13 mouse cellular contexts compared by ENCODE assay signal in genomic region chr12:92040481-92040880, GRCm38 (mm10).
DNase-seq lines count a peak whose midpoint lies in the region; ATAC-seq and TF ChIP-seq lines count a peak whose summit lies in the region.
"Had no signal": no experiment of that assay in that cellular context is flagged by ENCODE, and none has a peak within 500 bp of the region (broad histone marks: within the 10 kb centered on the region; RNA-seq: fewer than 3 reads in every experiment).

No protein-coding gene starts in this region.

- H3K9ac ChIP-seq in forebrain, embryonic 16.5 days (replicated peaks; ENCODE audit: low read depth, low read length): no peak overlapping the region
- H3K9ac ChIP-seq in neural tube, embryonic 11.5 days (ENCODE audit: low read length): no peak overlapping the region

- no peak overlapping the region for H3K4me3 ChIP-seq in forebrain, embryonic 10.5 days
- no peak overlapping the region for H3K4me3 ChIP-seq in forebrain, embryonic 16.5 days (replicated peaks; ENCODE audit: low read length)
- no peak overlapping the region for H3K4me3 ChIP-seq in lung, adult 2 months (replicated peaks; ENCODE audit: extremely low read depth, low read depth, low read length)
- no peak overlapping the region for H3K4me3 ChIP-seq in neural tube, embryonic 11.5 days (ENCODE audit: low read depth, low read length)

- H3K9me3 ChIP-seq in forebrain, embryonic 10.5 days: no peaks in the 10 kb centered on the region
- peaks cover 4% of the 10 kb centered on the region; the same call in 1 of the 2 replicates for H3K9me3 ChIP-seq in forebrain, embryonic 16.5 days (ENCODE audit: control insufficient read depth, low read length)
- no peaks in the 10 kb centered on the region; the same call in 1 of the 2 replicates for H3K9me3 ChIP-seq in neural tube, embryonic 11.5 days (ENCODE audit: control insufficient read depth, low read length)

- no peak overlapping the region for H3K27ac ChIP-seq in forebrain, embryonic 10.5 days
- H3K27ac ChIP-seq in forebrain, embryonic 16.5 days (ENCODE audit: low read length): no peak overlapping the region
- H3K27ac ChIP-seq in neural tube, embryonic 11.5 days (ENCODE audit: low read depth, low read length): no peak overlapping the region

- TF ChIP-seq POLR2A in lung, adult 2 months (IDR thresholded peaks at IDR 0.05; ENCODE audit: borderline replicate concordance, extremely low read depth, low read depth, low read length): no peak

- TF ChIP-seq CTCF in lung, adult 2 months (IDR thresholded peaks at IDR 0.05; ENCODE audit: insufficient read depth, low read length): no peak

- H3K4me1 ChIP-seq in forebrain, embryonic 10.5 days: no peaks in the 10 kb centered on the region
- H3K4me1 ChIP-seq in forebrain, embryonic 16.5 days (replicated peaks; ENCODE audit: control insufficient read depth, insufficient read depth, low read length): no peaks in the 10 kb centered on the region
- H3K4me1 ChIP-seq in lung, adult 2 months (ENCODE audit: control insufficient read depth, insufficient read depth, low read length): no peaks in the 10 kb centered on the region
- no peaks in the 10 kb centered on the region for H3K4me1 ChIP-seq in neural tube, embryonic 11.5 days (ENCODE audit: control insufficient read depth, insufficient read depth, low read length)

- no peak overlapping the region for H3K4me2 ChIP-seq in forebrain, embryonic 16.5 days (ENCODE audit: low read length)
- H3K4me2 ChIP-seq in neural tube, embryonic 11.5 days (ENCODE audit: low read depth): no peak overlapping the region

- WGBS in forebrain, embryonic 10.5 days: 72% methylated on average over 1 of the region's 1 CpGs
- WGBS in forebrain, embryonic 16.5 days: 79% methylated on average over 1 of the region's 1 CpGs
- WGBS in lung, adult 2 months: 80% methylated on average over 1 of the region's 1 CpGs
- WGBS in neural tube, embryonic 11.5 days: 71% methylated on average over 1 of the region's 1 CpGs

- no peaks in the 10 kb centered on the region for H3K27me3 ChIP-seq in forebrain, embryonic 10.5 days (ENCODE audit: poor library complexity, severe bottlenecking)
- no peaks in the 10 kb centered on the region for H3K27me3 ChIP-seq in forebrain, embryonic 16.5 days (replicated peaks; ENCODE audit: control insufficient read depth, insufficient read depth, low read length)
- no peaks in the 10 kb centered on the region for H3K27me3 ChIP-seq in neural tube, embryonic 11.5 days (ENCODE audit: control insufficient read depth, insufficient read depth, low read length)

- no peaks in the 10 kb centered on the region for H3K36me3 ChIP-seq in forebrain, embryonic 10.5 days (replicated peaks)
- no peaks in the 10 kb centered on the region for H3K36me3 ChIP-seq in forebrain, embryonic 16.5 days (ENCODE audit: control insufficient read depth, insufficient read depth)
- H3K36me3 ChIP-seq in neural tube, embryonic 11.5 days (ENCODE audit: control insufficient read depth, insufficient read depth, low read length): no peaks in the 10 kb centered on the region

- ATAC-seq in forebrain, embryonic 16.5 days: no peak
- ATAC-seq in neural tube, embryonic 11.5 days (ENCODE audit: insufficient read depth, low FRiP score, low TSS enrichment): no peak

- DNase-seq in forebrain, embryonic 10.5 days (ENCODE audit: extremely low spot score, low spot score): peak; percentile 48
- peak; percentile 2 for DNase-seq in lung, postnatal 14 days
- no peak for DNase-seq in lung, adult 2 months
- DNase-seq in embryo, embryonic 10.5 days (ENCODE audit: low spot score): peak; percentile 81
- DNase-seq in neural tube, embryonic 11.5 days (ENCODE audit: low spot score): peak; percentile 42
- DNase-seq in gastrocnemius, postnatal 4 days (ENCODE audit: low spot score in 2 of 2): no peak
- no peak for DNase-seq in T-cell, adult 2 months (ENCODE audit: low spot score)
- DNase-seq: cerebellum, adult 2 months; gastrocnemius, postnatal 25 days; kidney, adult 2 months; lung, postnatal 36 days; thymus, postnatal 4 days had no signal

Comparison
In these comparisons a context has a peak if more than half of its experiments do, and no peak if none do; other contexts are left out.
1. DNase-seq: peak in forebrain, embryonic 10.5 days (single experiment), lung, postnatal 14 days (single experiment), embryo, embryonic 10.5 days (single experiment) and neural tube, embryonic 11.5 days (single experiment); none in lung, adult 2 months (single experiment), gastrocnemius, postnatal 4 days (0 of 2) and T-cell, adult 2 months (single experiment).